Mouse (Mus musculus): ENCODE measurements at regions not wholly inside any gene's neighbourhood (a gene's known extent, or its start where the extent isn't known, plus 50 kb on each side); places are given as distances from the start of the nearest gene placed in this dataset.
"Not testable (repeated sequence)": the region's sequence is repeated elsewhere in the genome, so short reads cannot be mapped to it uniquely, and the experiment has no call there.

DNA sequence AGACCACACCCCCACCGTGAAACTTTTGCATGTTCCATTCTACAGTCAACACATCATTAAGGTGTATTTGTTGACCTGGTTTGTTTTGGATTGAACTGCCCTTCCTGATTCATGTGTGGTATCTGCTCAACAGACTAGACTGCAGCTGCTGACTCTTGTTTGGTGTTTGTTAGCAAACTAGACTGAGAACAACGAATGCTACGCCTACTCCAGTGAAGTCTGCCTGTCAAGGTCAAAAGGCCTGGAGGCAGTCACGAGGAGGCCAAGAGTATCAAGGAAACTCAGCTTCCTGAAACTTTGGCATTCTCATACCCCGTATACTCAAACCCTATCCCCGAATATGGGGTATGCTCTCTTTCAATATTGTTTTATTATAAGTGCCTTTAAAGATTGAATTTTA lies 194.2 kb upstream of the Spin1 start:
- not testable (repeated sequence) for H3K27ac ChIP-seq; H3K9ac ChIP-seq; H3K4me2 ChIP-seq (replicated peaks); ATAC-seq; H3K9me3 ChIP-seq; H3K4me3 ChIP-seq (replicated peaks); H3K36me3 ChIP-seq; H3K27me3 ChIP-seq (replicated peaks); H3K4me1 ChIP-seq (replicated peaks)
- 88% methylated on average over 6 of the region's 6 CpGs for WGBS

DNA sequence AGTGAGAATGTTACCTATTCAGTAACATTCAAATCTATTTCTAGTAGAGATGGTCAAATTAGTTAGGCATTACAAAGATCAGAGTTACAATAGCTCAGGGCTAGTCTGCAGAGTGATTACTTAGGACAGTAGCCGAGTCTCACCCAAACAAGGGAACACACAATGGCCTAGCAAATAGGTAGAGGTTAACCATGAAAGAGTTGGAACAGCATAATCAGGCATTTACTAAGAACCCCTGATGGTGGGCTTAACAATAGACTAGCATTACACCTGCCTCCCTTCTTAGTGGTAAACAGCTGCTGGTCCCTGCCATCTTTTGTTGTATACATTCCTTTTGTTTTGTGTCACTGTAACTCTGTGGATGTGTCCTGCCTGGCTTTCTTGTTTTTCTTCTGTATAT lies 193.8 kb upstream of the Spin1 start:
- Histone ChIP-seq H3K4me2 (replicated peaks) (no peak overlapping the region), H3K9ac (no peak overlapping the region), H3K27me3 (replicated peaks) (no peaks in the 10 kb centered on the region), H3K4me1 (replicated peaks) (no peaks in the 10 kb centered on the region), H3K36me3 (no peaks in the 10 kb centered on the region), H3K4me3 (replicated peaks) (no peak overlapping the region), H3K27ac (no peak overlapping the region), H3K9me3 (no peaks in the 10 kb centered on the region)
- no peak for ATAC-seq
- 91% methylated on average over 1 of the region's 1 CpGs for WGBS

DNA sequence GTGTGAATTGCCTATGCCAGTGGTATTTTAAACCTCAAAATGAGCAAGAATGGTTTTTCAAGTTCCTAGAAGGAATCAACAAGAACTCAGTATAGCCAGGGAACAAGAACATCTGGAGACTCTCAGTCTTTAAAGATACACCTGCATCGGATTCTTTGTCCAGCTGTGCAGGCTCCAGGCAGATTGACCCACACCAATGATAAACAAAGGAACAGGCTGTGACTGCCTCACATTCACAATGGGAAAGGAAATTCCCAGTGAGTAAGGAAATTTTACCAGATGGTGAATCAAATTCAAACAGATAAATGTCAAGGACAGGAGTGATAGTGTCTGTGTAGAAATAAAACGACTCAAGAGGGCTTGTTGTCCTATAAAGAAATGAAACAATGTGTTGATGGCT lies 187.9 kb upstream of the Spin1 start:
- H3K27ac ChIP-seq; H3K4me1 ChIP-seq (replicated peaks); H3K9ac ChIP-seq; ATAC-seq; H3K9me3 ChIP-seq; H3K4me3 ChIP-seq (replicated peaks); H3K4me2 ChIP-seq (replicated peaks); H3K27me3 ChIP-seq (replicated peaks); H3K36me3 ChIP-seq: not testable (repeated sequence)
- 23% methylated on average over 2 of the region's 2 CpGs for WGBS

DNA sequence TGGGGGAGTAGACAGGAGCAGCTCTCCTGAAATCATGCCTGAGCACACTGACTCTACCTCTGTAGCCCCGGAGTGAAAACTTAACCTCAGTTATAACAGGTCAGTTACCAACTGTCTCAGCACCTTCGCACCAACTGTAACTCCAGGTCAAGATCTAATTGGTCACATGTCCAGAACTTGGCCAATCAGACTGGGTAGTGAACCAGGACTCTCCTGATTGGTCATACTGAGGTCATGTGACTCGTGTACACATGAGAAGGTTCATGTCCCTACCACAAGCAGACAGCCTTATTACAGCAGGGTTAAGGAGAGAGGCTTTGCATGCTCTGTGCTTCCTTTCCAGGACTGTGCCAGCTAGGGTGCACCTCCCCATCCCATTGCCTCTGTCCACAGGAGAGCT lies 166.7 kb upstream of the Spin1 start:
- WGBS: 72% methylated on average over 3 of the region's 3 CpGs
- not testable (repeated sequence) for H3K4me2 ChIP-seq (replicated peaks); H3K4me1 ChIP-seq (replicated peaks); H3K27me3 ChIP-seq (replicated peaks); ATAC-seq; H3K9ac ChIP-seq; H3K27ac ChIP-seq; H3K36me3 ChIP-seq; H3K9me3 ChIP-seq; H3K4me3 ChIP-seq (replicated peaks)

DNA sequence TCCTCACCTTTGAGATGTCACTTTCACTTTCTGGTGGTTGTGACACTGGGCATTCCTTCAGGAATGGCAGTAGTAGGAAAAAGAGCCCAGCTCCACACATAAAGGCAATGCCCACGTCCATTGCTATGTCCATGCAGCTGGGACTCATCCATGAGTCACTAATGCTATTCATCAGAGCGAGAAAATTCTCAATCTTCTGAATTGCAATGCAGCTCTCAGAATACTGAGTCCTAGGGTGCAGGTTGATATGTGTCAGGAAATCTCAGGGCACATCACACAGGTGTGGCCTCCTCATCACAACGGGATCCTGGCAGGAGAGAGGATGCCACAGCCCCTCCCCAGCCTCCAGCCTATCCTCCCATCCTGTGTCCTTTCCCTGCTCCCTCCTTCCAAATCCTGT lies 158.1 kb upstream of the Spin1 start:
- Histone ChIP-seq H3K36me3 (no peaks in the 10 kb centered on the region), H3K4me1 (replicated peaks) (no peaks in the 10 kb centered on the region), H3K9me3 (no peaks in the 10 kb centered on the region), H3K4me2 (replicated peaks) (no peak overlapping the region), H3K9ac (no peak overlapping the region), H3K4me3 (replicated peaks) (no peak overlapping the region), H3K27me3 (replicated peaks) (no peaks in the 10 kb centered on the region), H3K27ac (no peak overlapping the region)
- WGBS: 71% methylated on average over 3 of the region's 3 CpGs
- no peak for ATAC-seq

DNA sequence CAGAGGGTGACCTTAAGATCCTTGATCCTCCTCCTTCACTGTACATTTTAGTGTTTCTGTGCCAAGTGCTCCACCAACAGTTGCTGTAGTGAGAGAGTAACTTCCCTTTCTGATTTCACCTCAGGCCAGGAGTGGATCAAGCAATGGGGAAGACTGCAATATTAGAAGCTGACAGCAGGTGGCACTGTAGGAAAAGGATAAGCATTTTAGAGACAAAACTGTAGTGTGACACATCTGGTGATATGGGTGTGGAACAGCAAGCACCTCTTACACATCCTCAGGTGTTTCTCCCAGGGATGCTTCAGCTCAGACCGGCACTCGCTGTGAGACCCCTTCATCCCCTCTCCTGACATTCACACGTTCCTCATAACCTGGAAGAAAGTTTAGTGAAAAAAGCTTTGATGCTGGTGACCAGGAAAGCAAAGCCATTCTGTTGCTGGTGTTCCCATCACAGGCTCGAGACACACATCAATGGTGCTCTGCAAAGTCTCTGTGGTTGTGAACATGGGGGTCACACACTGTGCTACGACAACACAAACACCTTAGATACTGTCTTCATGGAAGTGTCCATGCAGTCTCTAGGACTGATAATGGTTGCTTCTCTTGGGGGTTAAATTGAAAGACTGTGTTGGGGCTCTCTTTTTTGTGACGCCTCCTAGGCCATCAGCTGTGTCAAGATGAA lies 151.0 kb upstream of the Spin1 start:
- no peaks in the 10 kb centered on the region for H3K36me3 ChIP-seq
- 43% methylated on average over 6 of the region's 6 CpGs for WGBS
- no peak overlapping the region for H3K4me3 ChIP-seq (replicated peaks)
- no peak for ATAC-seq
- H3K4me2 ChIP-seq (replicated peaks): no peak overlapping the region
- no peak overlapping the region for H3K9ac ChIP-seq
- no peak overlapping the region for H3K27ac ChIP-seq
- H3K4me1 ChIP-seq (replicated peaks): no peaks in the 10 kb centered on the region
- no peaks in the 10 kb centered on the region for H3K9me3 ChIP-seq
- H3K27me3 ChIP-seq (replicated peaks): no peaks in the 10 kb centered on the region

DNA sequence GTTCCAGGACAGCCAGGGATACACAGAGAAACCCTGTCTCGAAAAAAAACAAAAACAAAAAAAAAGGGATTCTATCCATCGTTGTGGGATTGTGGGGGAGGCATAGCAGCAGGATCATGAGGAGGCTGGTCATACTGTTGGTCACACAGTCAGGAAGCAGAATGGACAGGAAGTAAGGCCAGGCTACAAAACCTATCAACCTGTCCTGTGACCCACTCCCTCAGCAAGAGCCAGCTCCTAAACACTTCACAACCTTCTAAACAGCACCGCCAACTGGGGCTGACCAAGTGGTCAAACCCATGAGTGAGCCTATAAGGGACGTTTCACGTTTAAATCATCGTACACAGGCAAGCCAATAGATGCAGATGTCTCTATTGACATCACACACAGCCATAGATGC lies 146.0 kb upstream of the Spin1 start:
- no peak overlapping the region for H3K9ac ChIP-seq
- no peaks in the 10 kb centered on the region for H3K9me3 ChIP-seq
- no peaks in the 10 kb centered on the region for H3K4me1 ChIP-seq (replicated peaks)
- H3K27ac ChIP-seq: no peak overlapping the region
- no peak for ATAC-seq
- H3K4me2 ChIP-seq (replicated peaks): no peak overlapping the region
- H3K4me3 ChIP-seq (replicated peaks): no peak overlapping the region
- no peaks in the 10 kb centered on the region for H3K27me3 ChIP-seq (replicated peaks)
- no peaks in the 10 kb centered on the region for H3K36me3 ChIP-seq
- WGBS: 92% methylated on average over 6 of the region's 6 CpGs

DNA sequence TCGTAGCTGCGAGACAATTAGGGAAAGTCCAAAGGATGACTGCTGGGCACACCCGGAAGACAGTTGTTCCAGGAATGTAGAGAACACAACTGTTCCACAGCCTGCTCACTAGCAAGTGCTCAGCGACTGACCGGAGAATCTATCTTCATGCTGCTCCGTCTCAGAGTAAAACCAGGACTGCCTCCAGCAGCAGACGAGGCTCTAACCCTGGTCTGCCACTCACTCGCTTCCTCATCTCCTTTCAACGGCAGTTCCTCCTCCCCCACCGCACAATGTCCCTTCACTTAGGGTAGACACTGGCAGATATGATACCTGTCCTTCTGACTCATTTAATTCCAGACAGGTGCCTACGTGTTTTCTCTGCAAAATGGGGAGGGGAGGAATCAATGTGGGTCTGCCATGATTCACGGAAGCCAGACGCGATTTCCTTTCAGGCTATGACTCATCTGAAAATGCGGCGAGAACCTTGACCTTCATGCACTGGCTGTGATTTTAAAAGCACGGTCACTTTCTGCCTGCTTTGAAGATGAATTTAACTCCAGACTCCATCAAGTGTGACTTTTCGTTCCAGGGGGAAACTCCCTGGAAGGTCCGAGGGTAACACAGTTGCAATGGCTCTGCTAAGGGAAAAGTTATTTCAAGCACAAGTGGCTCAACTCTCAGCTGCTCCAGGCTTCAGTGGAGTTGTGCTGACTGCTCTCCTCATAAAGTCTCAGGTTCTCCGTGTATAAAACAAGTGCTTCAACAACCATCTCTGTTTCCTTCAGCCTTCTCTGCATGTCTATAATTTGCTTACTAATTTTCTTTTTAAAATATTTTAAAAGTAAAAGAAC lies 142.4 kb upstream of the Spin1 start:
- Histone ChIP-seq H3K36me3 (no peaks in the 10 kb centered on the region), H3K4me2 (replicated peaks) (peak overlapping the region; percentile 48), H3K9me3 (no peaks in the 10 kb centered on the region), H3K4me1 (replicated peaks) (no peaks in the 10 kb centered on the region), H3K9ac (peak overlapping the region; percentile 8; the same call in 1 of the 2 replicates), H3K4me3 (replicated peaks) (peak overlapping the region; percentile 11; the same call in 1 of the 2 replicates), H3K27me3 (replicated peaks) (no peaks in the 10 kb centered on the region), H3K27ac (no peak overlapping the region)
- 31% methylated on average over 20 of the region's 20 CpGs for WGBS
- peak; percentile 76 for ATAC-seq

DNA sequence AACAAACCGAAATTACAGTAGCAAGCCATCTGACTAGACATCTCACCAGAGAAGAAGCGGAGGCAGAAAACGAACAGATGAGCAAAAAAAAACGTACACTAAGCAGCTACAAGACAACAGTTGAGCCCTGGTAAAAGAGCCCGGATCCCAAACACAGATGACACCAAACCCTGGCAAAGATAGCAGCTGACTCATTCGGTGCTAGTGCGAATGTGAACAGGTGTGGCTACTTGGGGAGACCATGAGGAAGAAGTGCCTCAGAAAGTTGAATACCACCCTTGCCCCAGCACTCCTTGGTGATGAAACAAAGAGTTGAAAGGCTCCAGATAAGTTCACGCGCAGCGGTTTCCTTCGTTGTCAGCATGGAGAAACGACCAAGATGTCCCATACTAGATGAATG lies 139.8 kb upstream of the Spin1 start:
- 86% methylated on average over 12 of the region's 12 CpGs for WGBS
- no peak for ATAC-seq
- no peaks in the 10 kb centered on the region for H3K27me3 ChIP-seq (replicated peaks)

DNA sequence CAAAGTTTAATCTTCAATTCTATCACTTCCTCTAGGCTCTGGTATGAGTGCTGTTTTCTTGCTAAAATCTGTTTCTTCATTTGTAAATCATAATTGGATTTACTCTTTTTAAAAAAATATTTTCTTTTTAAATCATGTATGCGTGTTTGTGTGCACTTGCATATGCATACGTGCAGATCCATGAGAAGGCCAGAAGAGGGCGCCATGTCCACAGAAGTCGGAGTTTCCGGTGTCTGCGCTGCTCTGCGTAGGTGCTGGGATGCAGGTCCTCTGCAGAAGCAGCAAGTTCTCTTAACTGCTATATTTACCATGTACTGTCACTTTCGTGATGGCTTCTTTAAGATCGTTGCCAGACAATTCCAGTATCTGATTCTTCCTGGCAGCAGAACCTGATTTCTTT lies 136.6 kb upstream of the Spin1 start:
- H3K36me3 ChIP-seq: no peaks in the 10 kb centered on the region
- H3K4me1 ChIP-seq (replicated peaks): no peaks in the 10 kb centered on the region
- no peak overlapping the region for H3K4me3 ChIP-seq (replicated peaks)
- 77% methylated on average over 9 of the region's 9 CpGs for WGBS
- H3K4me2 ChIP-seq (replicated peaks): no peak overlapping the region
- no peaks in the 10 kb centered on the region for H3K27me3 ChIP-seq (replicated peaks)
- no peak overlapping the region for H3K9ac ChIP-seq
- no peak overlapping the region for H3K27ac ChIP-seq
- H3K9me3 ChIP-seq: no peaks in the 10 kb centered on the region
- no peak for ATAC-seq

More for the DNA sequence above, 139.8 kb upstream of the Spin1 start:
- Histone ChIP-seq H3K9me3 (no peaks in the 10 kb centered on the region), H3K9ac (no peak overlapping the region), H3K36me3 (no peaks in the 10 kb centered on the region), H3K4me2 (replicated peaks) (no peak overlapping the region), H3K27ac (no peak overlapping the region), H3K4me3 (replicated peaks) (no peak overlapping the region), H3K4me1 (replicated peaks) (no peaks in the 10 kb centered on the region)

DNA sequence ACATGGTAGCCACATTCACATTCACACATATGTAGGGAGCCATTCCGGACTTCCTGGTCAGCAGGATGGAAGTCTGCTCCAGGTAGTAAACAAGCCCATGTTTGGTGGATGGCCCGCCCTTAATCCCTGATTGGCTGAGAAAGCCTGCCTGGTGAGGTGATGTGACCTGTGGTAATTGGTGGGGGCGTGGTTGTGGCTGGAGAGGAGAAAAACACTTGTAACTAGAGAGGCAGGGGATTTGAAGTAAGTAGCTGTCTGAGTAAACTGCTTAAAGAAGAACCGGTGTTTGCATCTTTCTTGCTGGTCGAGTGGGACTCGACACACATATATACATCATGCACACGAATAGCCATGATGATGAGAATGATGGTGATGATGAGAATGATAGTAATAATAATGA lies 135.6 kb upstream of the Spin1 start:
- not testable (repeated sequence) for H3K4me1 ChIP-seq (replicated peaks); H3K27me3 ChIP-seq (replicated peaks); H3K4me3 ChIP-seq (replicated peaks); H3K4me2 ChIP-seq (replicated peaks); H3K36me3 ChIP-seq; H3K9ac ChIP-seq; H3K9me3 ChIP-seq; ATAC-seq; H3K27ac ChIP-seq
- 62% methylated on average over 7 of the region's 7 CpGs for WGBS

DNA sequence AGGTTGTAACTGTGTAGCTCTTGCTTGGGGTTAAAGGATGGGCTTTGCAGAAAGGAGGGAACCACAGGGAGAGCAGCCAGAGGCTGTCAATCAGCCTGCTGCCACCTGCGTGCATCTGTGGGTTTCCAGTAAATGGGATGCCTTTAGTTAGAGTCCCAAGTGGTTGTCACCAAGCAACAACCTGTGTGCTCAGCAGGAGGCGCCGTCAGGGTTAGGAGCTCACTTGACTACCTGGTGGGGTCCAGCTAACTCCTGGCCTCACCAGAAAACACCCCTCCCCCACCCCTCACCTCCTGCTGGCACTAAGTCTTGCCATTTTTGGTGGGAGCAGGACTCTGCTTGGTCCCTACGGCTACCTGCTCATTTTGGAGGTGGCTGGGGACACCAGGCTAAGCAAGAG lies 135.0 kb upstream of the Spin1 start:
- Histone ChIP-seq H3K9ac (no peak overlapping the region), H3K27ac (no peak overlapping the region), H3K9me3 (no peaks in the 10 kb centered on the region), H3K4me2 (replicated peaks) (no peak overlapping the region), H3K4me3 (replicated peaks) (no peak overlapping the region), H3K36me3 (no peaks in the 10 kb centered on the region), H3K27me3 (replicated peaks) (no peaks in the 10 kb centered on the region), H3K4me1 (replicated peaks) (no peaks in the 10 kb centered on the region)
- no peak for ATAC-seq
- WGBS: 70% methylated on average over 4 of the region's 4 CpGs

DNA sequence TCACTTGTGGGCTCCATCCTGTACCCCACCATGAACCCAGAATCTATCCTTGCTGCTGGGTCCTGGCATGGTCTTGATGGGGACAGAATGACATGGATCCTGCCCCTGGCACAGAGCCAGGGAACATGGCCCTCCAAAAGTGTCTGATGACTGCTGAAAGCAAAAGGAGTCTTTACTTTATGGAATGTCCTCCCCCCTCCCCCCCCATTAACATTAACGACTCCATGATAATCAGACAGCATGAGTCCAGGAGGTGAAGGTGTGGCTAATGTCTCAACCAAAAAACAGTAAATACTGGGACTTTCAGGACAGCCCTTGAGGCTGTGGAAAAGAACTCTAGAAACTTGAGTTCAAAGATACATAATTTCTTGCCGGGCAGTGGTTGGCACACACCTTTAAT lies 133.9 kb upstream of the Spin1 start:
- no peaks in the 10 kb centered on the region for H3K4me1 ChIP-seq (replicated peaks)
- H3K4me2 ChIP-seq (replicated peaks): no peak overlapping the region
- H3K27ac ChIP-seq: no peak overlapping the region
- 80% methylated on average over 2 of the region's 2 CpGs for WGBS
- no peaks in the 10 kb centered on the region for H3K36me3 ChIP-seq
- H3K27me3 ChIP-seq (replicated peaks): no peaks in the 10 kb centered on the region
- H3K9ac ChIP-seq: no peak overlapping the region
- no peak overlapping the region for H3K4me3 ChIP-seq (replicated peaks)
- ATAC-seq: no peak
- no peaks in the 10 kb centered on the region for H3K9me3 ChIP-seq

Data from intestine, embryonic 15.5 days (tissue).